Mouse (Mus musculus) adrenal gland, postnatal 25 days (tissue): ENCODE measurements around the gene Ramp1. TPM values are rescaled to one million over a fixed set of nuclear protein-coding genes. Genes with fewer than 3 reads are reported as not detected.
A peak's percentile ranks its signal among the peaks of the same experiment; 100 is the strongest.

ENCODE experiments used
- DNase-seq: peaks from one replicate; pipeline ENCODE4 v3.0.0; 2021; ENCODE audit warnings: mixed read lengths
- total RNA-seq: library from RNA; stranded (reverse); gene quantifications from 2 replicates; pipeline ENCODE4 v1.2.3, GENCODE M21; 2021

Gene Ramp1
- total RNA-seq, 1 experiment from 2014 or later, result 8.1 TPM

GRCm38 (mm10) chr1:91201122-91201521 is 21.5 kb downstream of the Ramp1 start:
- DNase-seq, result no peak

- DNase-seq, result no peak
Observed at GRCm38 (mm10) chr1:91204221-91204765, 24.7 kb downstream of the Ramp1 start.

GRCm38 (mm10) chr1:91205651-91206050 is 26.0 kb downstream of the Ramp1 start:
- no peak for DNase-seq

GRCm38 (mm10) chr1:91206336-91206735 is 26.7 kb downstream of the Ramp1 start:
- DNase-seq, result no peak

- DNase-seq, result no peak
Observed at GRCm38 (mm10) chr1:91206873-91207272, 27.3 kb downstream of the Ramp1 start.

GRCm38 (mm10) chr1:91207334-91208074 is 27.9 kb downstream of the Ramp1 start:
- no peak for DNase-seq

- no peak for DNase-seq
Observed at GRCm38 (mm10) chr1:91209343-91209742, 29.7 kb downstream of the Ramp1 start.

- peak; percentile 55 for DNase-seq
Observed at GRCm38 (mm10) chr1:91209785-91210184, 30.2 kb downstream of the Ramp1 start.

GRCm38 (mm10) chr1:91211099-91211498 is 31.5 kb downstream of the Ramp1 start:
- DNase-seq, result peak; percentile 45

GRCm38 (mm10) chr1:91211591-91212008 is 32.0 kb downstream of the Ramp1 start:
- DNase-seq, result peak; percentile 20

- DNase-seq, result no peak
Observed at GRCm38 (mm10) chr1:91215264-91215663, 35.6 kb downstream of the Ramp1 start.

- no peak for DNase-seq
Observed at GRCm38 (mm10) chr1:91215981-91216380, 36.4 kb downstream of the Ramp1 start.

- DNase-seq, result no peak
Observed at GRCm38 (mm10) chr1:91216504-91217267, 37.1 kb downstream of the Ramp1 start.

GRCm38 (mm10) chr1:91219641-91220321 is 40.2 kb downstream of the Ramp1 start:
- peak; percentile 21 for DNase-seq

GRCm38 (mm10) chr1:91220322-91220672 is 40.7 kb downstream of the Ramp1 start:
- DNase-seq, result no peak

- DNase-seq, result no peak
Observed at GRCm38 (mm10) chr1:91226562-91226961, 46.9 kb downstream of the Ramp1 start.

GRCm38 (mm10) chr1:91227381-91228054 is 47.9 kb downstream of the Ramp1 start:
- no peak for DNase-seq

- DNase-seq, result no peak
Observed at GRCm38 (mm10) chr1:91231142-91231541, 51.5 kb downstream of the Ramp1 start.

- no peak for DNase-seq
Observed at GRCm38 (mm10) chr1:91231896-91232295, 52.3 kb downstream of the Ramp1 start.

- DNase-seq, result no peak
Observed at GRCm38 (mm10) chr1:91235395-91235794, 55.8 kb downstream of the Ramp1 start.

- DNase-seq, result no peak
Observed at GRCm38 (mm10) chr1:91237676-91238075, 58.1 kb downstream of the Ramp1 start.

GRCm38 (mm10) chr1:91239112-91239511 is 59.5 kb downstream of the Ramp1 start:
- DNase-seq, result peak; percentile 62
